Mouse (Mus musculus): ENCODE results near the gene Chrne. TPM values are rescaled to one million over a fixed set of nuclear protein-coding genes. Genes with fewer than 3 reads are reported as not detected.
A peak's percentile ranks its signal among the peaks of the same experiment; 100 is the strongest.

Chrne gene
- polyA plus RNA-seq, 2 experiments = not detected

GRCm38 (mm10) chr11:70608381-70609066 lies 10.5 kb downstream of the Chrne start:
- TF ChIP-seq CTCF (IDR thresholded peaks at IDR 0.05; ENCODE audit: low read depth) (peak; percentile 65), EP300 (IDR thresholded peaks at IDR 0.05; ENCODE audit: low read depth) (no peak)
- H3K9ac ChIP-seq (replicated peaks) = no peak overlapping the region
- no peaks in the 10 kb centered on the region for H3K27me3 ChIP-seq (ENCODE audit: control insufficient read depth, insufficient read depth, low read length)
- no peaks in the 10 kb centered on the region for H3K4me1 ChIP-seq (replicated peaks; ENCODE audit: control insufficient read depth in 2 of 2, insufficient read depth in 2 of 2, low read length in 1 of 2)
- no peak overlapping the region for H3K4me2 ChIP-seq (ENCODE audit: low read depth)
- 81% methylated on average over 26 of the region's 26 CpGs for WGBS (ENCODE audit: insufficient replicate concordance)
- no peak for DNase-seq (ENCODE audit: low read depth in 3 of 3, low spot score in 3 of 3)
- no peak overlapping the region for H3K4me3 ChIP-seq (ENCODE audit: insufficient read depth in 1 of 2, low read depth in 2 of 2, low read length in 2 of 2)
- no peaks in the 10 kb centered on the region for H3K9me3 ChIP-seq (ENCODE audit: control insufficient read depth, low read length)
- H3K27ac ChIP-seq = no peak overlapping the region
- peaks cover 5% of the 10 kb centered on the region; the same call in 1 of the 2 replicates for H3K36me3 ChIP-seq (replicated peaks; ENCODE audit: control insufficient read depth, insufficient read depth, low read depth)
- no peak for ATAC-seq (ENCODE audit: insufficient read depth)

DNA sequence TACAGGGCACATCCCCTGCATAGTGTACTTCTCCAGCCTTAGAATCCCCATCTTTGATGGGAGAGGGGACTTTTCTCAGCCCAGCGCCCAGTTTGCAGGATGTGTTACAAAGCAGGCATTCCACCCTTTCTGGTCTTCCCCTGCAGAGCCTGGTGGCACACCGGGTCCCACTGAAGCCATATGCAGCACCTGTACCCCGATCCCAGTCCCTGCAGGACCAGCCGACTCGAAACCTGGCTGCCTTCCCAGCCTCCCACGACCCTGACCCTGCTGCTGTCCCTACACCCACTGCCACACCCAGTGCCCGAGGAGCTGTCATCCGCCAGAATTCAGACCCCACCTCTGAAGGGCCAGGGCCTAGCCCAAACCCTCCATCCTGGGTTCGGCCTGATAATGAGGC lies 11.4 kb downstream of the Chrne start:
- Histone ChIP-seq H3K27me3 (ENCODE audit: control insufficient read depth, insufficient read depth, low read length) (no peaks in the 10 kb centered on the region), H3K4me1 (replicated peaks; ENCODE audit: control insufficient read depth in 2 of 2, insufficient read depth in 2 of 2, low read length in 1 of 2) (no peaks in the 10 kb centered on the region), H3K4me2 (ENCODE audit: low read depth) (no peak overlapping the region), H3K36me3 (replicated peaks; ENCODE audit: control insufficient read depth, insufficient read depth, low read depth) (peaks cover 5% of the 10 kb centered on the region; the same call in 1 of the 2 replicates), H3K27ac (no peak overlapping the region), H3K9ac (replicated peaks) (no peak overlapping the region), H3K9me3 (ENCODE audit: control insufficient read depth, low read length) (no peaks in the 10 kb centered on the region), H3K4me3 (ENCODE audit: insufficient read depth in 1 of 2, low read depth in 2 of 2, low read length in 2 of 2) (no peak overlapping the region)
- no peak for ATAC-seq (ENCODE audit: insufficient read depth)
- TF ChIP-seq EP300 (IDR thresholded peaks at IDR 0.05; ENCODE audit: low read depth) (no peak), CTCF (IDR thresholded peaks at IDR 0.05; ENCODE audit: low read depth) (no peak)
- no peak for DNase-seq (ENCODE audit: low read depth in 3 of 3, low spot score in 3 of 3)
- 73% methylated on average over 9 of the region's 9 CpGs for WGBS (ENCODE audit: insufficient replicate concordance)

GRCm38 (mm10) chr11:70606717-70607116 lies 12.3 kb downstream of the Chrne start:
- WGBS (ENCODE audit: insufficient replicate concordance) = 73% methylated on average over 12 of the region's 12 CpGs
- no peak overlapping the region for H3K27ac ChIP-seq
- H3K4me2 ChIP-seq (ENCODE audit: low read depth) = no peak overlapping the region
- ATAC-seq (ENCODE audit: insufficient read depth) (no peak), DNase-seq (ENCODE audit: low read depth in 3 of 3, low spot score in 3 of 3) (no peak)
- H3K27me3 ChIP-seq (ENCODE audit: control insufficient read depth, insufficient read depth, low read length) = no peaks in the 10 kb centered on the region
- H3K4me3 ChIP-seq (ENCODE audit: insufficient read depth in 1 of 2, low read depth in 2 of 2, low read length in 2 of 2) = no peak overlapping the region
- H3K36me3 ChIP-seq (replicated peaks; ENCODE audit: control insufficient read depth, insufficient read depth, low read depth) = peaks cover 5% of the 10 kb centered on the region; the same call in 1 of the 2 replicates
- H3K9ac ChIP-seq (replicated peaks) = no peak overlapping the region
- TF ChIP-seq EP300 (IDR thresholded peaks at IDR 0.05; ENCODE audit: low read depth) (no peak), CTCF (IDR thresholded peaks at IDR 0.05; ENCODE audit: low read depth) (no peak)
- no peaks in the 10 kb centered on the region for H3K9me3 ChIP-seq (ENCODE audit: control insufficient read depth, low read length)
- H3K4me1 ChIP-seq (replicated peaks; ENCODE audit: control insufficient read depth in 2 of 2, insufficient read depth in 2 of 2, low read length in 1 of 2) = no peaks in the 10 kb centered on the region

DNA sequence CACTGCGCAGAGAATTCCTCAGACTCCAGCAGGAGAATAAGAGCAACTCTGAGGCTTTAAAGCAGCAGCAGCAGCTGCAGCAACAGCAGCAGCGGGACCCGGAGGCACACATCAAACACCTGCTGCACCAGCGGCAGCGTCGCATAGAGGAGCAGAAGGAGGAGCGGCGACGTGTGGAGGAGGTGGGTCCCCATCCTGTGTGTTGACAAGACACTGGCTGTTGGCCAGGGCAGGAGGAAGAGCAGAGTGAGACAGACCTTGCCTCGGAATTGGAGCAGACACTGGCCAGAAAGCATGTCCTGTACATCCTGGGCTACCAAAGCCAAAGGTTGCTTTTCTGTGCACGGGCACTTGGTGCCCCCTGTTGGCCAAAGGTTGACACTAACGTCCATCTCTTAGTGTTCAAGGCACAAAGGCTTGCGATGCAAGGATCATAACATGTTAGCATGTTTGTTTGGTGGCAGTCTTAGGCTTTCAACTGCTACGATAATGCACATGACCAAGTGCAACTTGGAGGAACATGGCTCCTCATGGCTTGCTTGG lies 13.9 kb downstream of the Chrne start:
- peak; percentile 95 for TF ChIP-seq CTCF (IDR thresholded peaks at IDR 0.05; ENCODE audit: low read depth)
- TF ChIP-seq EP300 (IDR thresholded peaks at IDR 0.05; ENCODE audit: low read depth) = no peak
- Histone ChIP-seq H3K4me3 (ENCODE audit: insufficient read depth in 1 of 2, low read depth in 2 of 2, low read length in 2 of 2) (no peak overlapping the region), H3K9me3 (ENCODE audit: control insufficient read depth, low read length) (no peaks in the 10 kb centered on the region), H3K4me1 (replicated peaks; ENCODE audit: control insufficient read depth in 2 of 2, insufficient read depth in 2 of 2, low read length in 1 of 2) (no peaks in the 10 kb centered on the region), H3K4me2 (ENCODE audit: low read depth) (no peak overlapping the region), H3K27me3 (ENCODE audit: control insufficient read depth, insufficient read depth, low read length) (no peaks in the 10 kb centered on the region), H3K27ac (no peak overlapping the region), H3K36me3 (replicated peaks; ENCODE audit: control insufficient read depth, insufficient read depth, low read depth) (peaks cover 5% of the 10 kb centered on the region; the same call in 1 of the 2 replicates), H3K9ac (replicated peaks) (no peak overlapping the region)
- DNase-seq (ENCODE audit: low read depth in 3 of 3, low spot score in 3 of 3) (peak; percentile 31 to 47 (median 46)), ATAC-seq (ENCODE audit: insufficient read depth) (no peak)
- WGBS (ENCODE audit: insufficient replicate concordance) = 64% methylated on average over 14 of the region's 14 CpGs

DNA sequence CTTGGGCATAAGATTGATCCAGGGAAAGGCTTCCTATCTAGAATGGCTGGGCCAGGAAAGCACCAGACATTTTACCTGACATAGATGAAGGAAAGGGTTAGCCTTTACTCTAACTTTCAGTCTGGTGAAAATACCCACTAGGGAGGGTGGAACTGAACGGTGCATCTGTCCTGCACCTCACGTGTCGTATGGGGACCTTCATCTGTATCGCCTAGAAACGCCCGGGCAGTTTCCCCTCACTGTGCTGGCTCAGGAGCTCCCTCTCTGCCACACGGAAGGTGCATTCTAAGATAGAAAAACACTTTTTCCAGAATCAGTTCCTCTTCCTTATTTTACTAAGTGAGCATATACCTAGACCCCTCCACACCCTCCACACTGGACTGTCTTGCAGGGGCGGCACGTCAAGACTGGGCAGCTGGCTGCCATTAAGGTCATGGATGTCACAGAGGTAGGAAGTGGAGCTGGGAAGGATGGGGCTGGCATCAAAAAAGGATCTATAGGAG lies 20.5 kb downstream of the Chrne start:
- DNase-seq (ENCODE audit: low read depth in 3 of 3, low spot score in 3 of 3) = no peak
- no peaks in the 10 kb centered on the region for H3K36me3 ChIP-seq (replicated peaks; ENCODE audit: control insufficient read depth, insufficient read depth, low read depth)
- WGBS (ENCODE audit: insufficient replicate concordance) = 78% methylated on average over 9 of the region's 9 CpGs

More for the DNA sequence above, 20.5 kb downstream of the Chrne start:
- Histone ChIP-seq H3K9ac (replicated peaks) (no peak overlapping the region), H3K4me3 (ENCODE audit: insufficient read depth in 1 of 2, low read depth in 2 of 2, low read length in 2 of 2) (no peak overlapping the region), H3K4me1 (replicated peaks; ENCODE audit: control insufficient read depth in 2 of 2, insufficient read depth in 2 of 2, low read length in 1 of 2) (peaks cover 0 to 13% of the 10 kb centered on the region in 2 experiments; a peak in 2 of 4 replicates), H3K27ac (no peak overlapping the region), H3K4me2 (ENCODE audit: low read depth) (no peak overlapping the region), H3K27me3 (ENCODE audit: control insufficient read depth, insufficient read depth, low read length) (no peaks in the 10 kb centered on the region), H3K9me3 (ENCODE audit: control insufficient read depth, low read length) (no peaks in the 10 kb centered on the region)
- ATAC-seq (ENCODE audit: insufficient read depth) = no peak
- TF ChIP-seq EP300 (IDR thresholded peaks at IDR 0.05; ENCODE audit: low read depth) (no peak), CTCF (IDR thresholded peaks at IDR 0.05; ENCODE audit: low read depth) (no peak)

All from liver, embryonic 14.5 days (tissue).